Mouse (Mus musculus) lung, postnatal 25 days (tissue): ENCODE data around the gene Magi1.
"Not testable (repeated sequence)": the region's sequence is repeated elsewhere in the genome, so short reads cannot be mapped to it uniquely, and the experiment has no call there.

Experiments
- DNase-seq: peaks from one replicate; pipeline ENCODE4 v3.0.0; 2022; ENCODE audit warnings: low spot score

Gene Magi1

GRCm38 (mm10) chr6:93648581-93649230 lies 635.0 kb downstream of the Magi1 start:
- DNase-seq: peak; percentile 32

- not testable (repeated sequence) for DNase-seq
Measured at GRCm38 (mm10) chr6:93629735-93630291, 653.9 kb downstream of the Magi1 start.

DNA sequence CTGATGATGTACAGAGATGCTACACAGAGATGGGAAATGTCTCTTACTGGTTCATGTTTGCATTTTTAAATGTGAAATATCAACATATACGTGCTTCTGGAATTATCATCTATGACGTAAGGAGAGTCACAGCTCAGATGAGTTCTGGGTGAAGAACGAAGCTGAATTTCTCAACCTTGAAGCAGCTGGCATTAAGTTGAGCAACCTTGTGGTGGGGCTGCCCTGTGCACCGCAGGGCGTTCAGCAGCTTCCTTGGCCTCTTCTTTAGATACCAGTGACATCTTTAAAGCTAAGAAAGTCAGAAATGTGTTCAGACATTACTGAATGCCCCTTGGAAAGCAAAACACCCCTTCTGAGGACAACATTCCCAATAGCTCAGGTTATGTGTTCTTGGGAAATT lies 656.5 kb downstream of the Magi1 start:
- DNase-seq: no peak
